Comparison of ENCODE assay signal across 16 mouse cellular contexts in genomic region chr1:55195021-55195420, GRCm38 (mm10).
"Had no signal": no experiment of that assay in that cellular context is flagged by ENCODE, and none has a peak within 500 bp of the region (broad histone marks: within the 10 kb centered on the region; RNA-seq: fewer than 3 reads in every experiment).

No protein-coding gene starts in this region.

- H3K36me3 ChIP-seq: liver, embryonic 15.5 days; neural tube, embryonic 13.5 days had no signal

- DNase-seq: kidney, adult 11 months; kidney, adult 9 months; kidney, postnatal 10 days; kidney, postnatal 4 days; lung, embryonic 14.5 days; lung, postnatal 10 days; lung, postnatal 4 days; right cerebral cortex, postnatal 4 days; spleen, adult 18-20 months; thymus, adult 18-20 months; thymus, postnatal 25 days had no signal

- H3K4me3 ChIP-seq: limb, embryonic 13.5 days; liver, embryonic 15.5 days; myocyte; neural tube, embryonic 13.5 days had no signal

- H3K9ac ChIP-seq: limb, embryonic 13.5 days; liver, embryonic 15.5 days; lung, embryonic 14.5 days had no signal

- H3K27ac ChIP-seq: limb, embryonic 13.5 days; liver, embryonic 15.5 days had no signal

- H3K9me3 ChIP-seq: limb, embryonic 13.5 days; liver, embryonic 15.5 days; neural tube, embryonic 13.5 days had no signal

- H3K27me3 ChIP-seq: limb, embryonic 13.5 days; liver, embryonic 15.5 days; neural tube, embryonic 13.5 days had no signal

- H3K4me2 ChIP-seq: limb, embryonic 13.5 days; liver, embryonic 11.5 days; liver, embryonic 15.5 days; lung, embryonic 14.5 days had no signal
